Mouse (Mus musculus) hindbrain, embryonic 11.5 days (tissue): Measurements from ENCODE around the gene Fbxw15. TPM values are rescaled to one million over a fixed set of nuclear protein-coding genes. Genes with fewer than 3 reads are reported as not detected.
A peak's percentile ranks its signal among the peaks of the same experiment; 100 is the strongest.
"Not testable (repeated sequence)": the region's sequence is repeated elsewhere in the genome, so short reads cannot be mapped to it uniquely, and the experiment has no call there.

ENCODE experiments used
- ATAC-seq: fragments of 200-750 bp; cut with Nextera tagmentation; 2 replicates; pipeline ENCODE4 v1.8.0; 2017; ENCODE audit warnings: mild to moderate bottlenecking, moderate TSS enrichment, moderate library complexity; ENCODE audit not compliant: low FRiP score
- DNase-seq: peaks from one replicate; pipeline ENCODE4 v3.0.0-alpha.2; 2015; ENCODE audit warnings: low spot score
- H3K27ac ChIP-seq: fragments of 300-500 bp; sonication (generic); 2 replicates; pipeline ENCODE4 v1.5.1; 2014; ENCODE audit warnings: mild to moderate bottlenecking, low read depth, low read length
- H3K27me3 ChIP-seq: fragments of 300-500 bp; sonication (generic); 2 replicates; pipeline ENCODE4 v1.6.1; 2014; ENCODE audit warnings: mild to moderate bottlenecking, low read length, moderate library complexity, mixed read lengths; ENCODE audit not compliant: control insufficient read depth, insufficient read depth
- H3K36me3 ChIP-seq: fragments of 300-500 bp; sonication (generic); 2 replicates; pipeline ENCODE4 v1.6.1; 2014; ENCODE audit warnings: mild to moderate bottlenecking, low read length, moderate library complexity, mixed read lengths; ENCODE audit not compliant: control insufficient read depth, insufficient read depth
- H3K4me1 ChIP-seq: fragments of 300-500 bp; sonication (generic); replicated peaks from 2 replicates; pipeline ENCODE4 v1.6.1; 2014; ENCODE audit warnings: low read length, mixed read lengths; ENCODE audit not compliant: control insufficient read depth, insufficient read depth
- H3K4me2 ChIP-seq: fragments of 300-500 bp; sonication (generic); replicated peaks from 2 replicates; pipeline ENCODE4 v1.6.1; 2014; ENCODE audit warnings: mild to moderate bottlenecking, low read depth, low read length
- H3K4me3 ChIP-seq: fragments of 300-500 bp; sonication (generic); 2 replicates; pipeline ENCODE4 v1.5.1; 2014; ENCODE audit warnings: low read depth, low read length
- H3K9ac ChIP-seq: fragments of 300-500 bp; sonication (generic); 2 replicates; pipeline ENCODE4 v1.6.1; 2014; ENCODE audit warnings: low read depth, low read length
- H3K9me3 ChIP-seq: fragments of 300-500 bp; sonication (generic); 2 replicates; pipeline ENCODE4 v1.6.1; 2016; ENCODE audit warnings: low read length; ENCODE audit not compliant: control insufficient read depth
- WGBS: fragments of 180-500 bp; shearing (Covaris S2); extraction: QIAGEN DNeasy Blood & Tissue Kit; methylation state at CpG from one replicate; pipeline ENCODE4 v1.1.7; 2014; 5-methylcytosine and 5-hydroxymethylcytosine counted together
- polyA plus RNA-seq: library from polyadenylated mRNA; unstranded; fragments of >200 nt; fragmentation: Nextera tagmentation; extraction: Ambion mirVana; gene quantifications from 2 replicates; pipeline ENCODE4 v1.2.1, GENCODE M21; 2014

The Fbxw15 gene
- not detected in 2 replicates for polyA plus RNA-seq

DNA sequence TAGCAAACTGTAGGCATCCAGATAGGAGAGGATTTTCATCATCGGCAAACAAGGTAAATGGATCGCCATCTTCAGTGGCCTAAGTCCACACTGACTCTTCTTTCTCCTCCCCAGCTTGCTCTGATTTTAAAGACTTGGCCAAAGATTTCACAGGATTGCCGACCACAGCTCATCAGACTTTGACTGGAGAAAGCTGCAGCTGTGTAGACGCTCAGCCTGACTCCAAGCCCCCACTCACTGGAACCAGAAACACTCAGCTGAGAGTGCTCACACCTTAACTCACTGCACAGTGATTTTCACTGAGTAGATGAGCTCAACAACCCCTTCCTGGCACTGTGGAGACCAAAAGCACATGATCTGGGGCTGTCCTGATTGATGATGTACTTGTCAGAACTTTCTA lies at the start of gene Fbxw15:
Gene Fbxw15 (minus strand): TSS at position 101 of the 400 bp plus-strand sequence.
- not testable (repeated sequence) for DNase-seq, H3K4me1 ChIP-seq, ATAC-seq, H3K4me3 ChIP-seq, H3K9me3 ChIP-seq, H3K9ac ChIP-seq, H3K36me3 ChIP-seq, H3K27ac ChIP-seq, H3K4me2 ChIP-seq, H3K27me3 ChIP-seq
- 90% methylated on average over 4 of the region's 4 CpGs for WGBS

DNA sequence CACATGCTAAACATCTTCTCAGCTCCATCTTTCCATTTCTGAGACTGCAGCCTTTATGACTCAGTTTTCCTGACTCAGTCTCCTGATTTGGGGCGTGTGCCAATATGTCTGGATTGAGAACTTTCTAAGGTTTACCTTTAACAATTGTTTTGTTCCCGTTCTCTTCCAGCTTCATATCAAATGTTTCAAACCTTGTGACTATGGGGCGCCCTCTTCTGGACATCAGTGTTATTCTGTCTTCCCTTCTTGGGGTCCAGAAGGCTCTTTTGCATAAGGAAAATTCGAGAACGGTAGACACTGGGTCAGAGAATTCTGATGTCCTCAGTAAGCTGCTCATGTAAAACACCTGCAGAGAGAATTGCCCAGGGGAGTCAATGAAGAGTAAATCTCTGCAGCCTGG lies 38.8 kb upstream of the Fbxw15 start:
- not testable (repeated sequence) for ATAC-seq, H3K27me3 ChIP-seq, H3K4me1 ChIP-seq, H3K4me3 ChIP-seq, H3K27ac ChIP-seq, H3K36me3 ChIP-seq, H3K9me3 ChIP-seq, H3K9ac ChIP-seq, H3K4me2 ChIP-seq
- 39% methylated on average over 5 of the region's 5 CpGs for WGBS
- peak; percentile 47 for DNase-seq

DNA sequence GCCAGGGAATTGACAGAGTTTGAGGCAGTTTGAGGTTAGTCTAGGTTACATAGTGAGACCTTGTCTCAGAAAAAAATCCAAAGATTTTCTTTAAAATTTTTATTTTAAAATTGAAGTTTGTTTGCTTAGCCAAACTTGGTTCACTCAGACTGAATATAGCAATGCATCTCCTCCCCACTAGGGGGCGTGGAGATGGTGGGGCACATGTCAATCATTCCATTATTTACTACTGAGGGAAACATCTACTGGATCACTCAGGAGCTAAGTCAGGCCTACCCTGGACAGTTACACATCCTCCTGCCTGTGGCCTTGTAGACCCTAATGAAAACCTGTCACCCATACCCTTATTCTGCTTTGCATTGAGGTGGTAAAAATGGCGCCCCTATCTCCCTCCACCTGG lies 34.1 kb upstream of the Fbxw15 start:
- DNase-seq, H3K27me3 ChIP-seq, H3K27ac ChIP-seq, H3K9ac ChIP-seq, ATAC-seq, H3K9me3 ChIP-seq, H3K4me3 ChIP-seq, H3K4me1 ChIP-seq, H3K36me3 ChIP-seq, H3K4me2 ChIP-seq: not testable (repeated sequence)
- 49% methylated on average over 2 of the region's 2 CpGs for WGBS

DNA sequence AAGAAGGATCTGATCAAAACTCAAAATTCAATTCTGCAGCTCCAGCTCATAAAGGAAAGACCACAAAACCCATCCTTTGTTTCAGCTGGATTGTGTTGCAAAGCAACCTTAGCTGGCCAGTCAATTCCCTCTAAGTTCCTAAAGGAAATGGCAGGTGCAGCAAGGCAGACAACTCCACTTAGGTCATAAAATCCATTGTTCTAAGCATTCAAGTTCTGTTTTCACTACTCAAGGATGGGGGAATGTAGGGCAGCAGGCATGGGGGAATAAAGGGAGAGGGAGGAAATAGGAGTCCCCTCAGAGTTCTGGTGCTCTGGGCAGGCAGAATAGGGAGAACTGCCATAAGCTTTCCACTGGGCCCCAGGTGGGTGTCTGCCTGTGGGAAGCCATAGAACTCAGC lies 29.2 kb upstream of the Fbxw15 start:
- no peaks in the 10 kb centered on the region for H3K9me3 ChIP-seq
- no peak overlapping the region for H3K27ac ChIP-seq
- H3K4me1 ChIP-seq = no peaks in the 10 kb centered on the region
- ATAC-seq (no peak), DNase-seq (no peak)
- H3K4me3 ChIP-seq = no peak overlapping the region
- H3K4me2 ChIP-seq = no peak overlapping the region
- no peaks in the 10 kb centered on the region for H3K27me3 ChIP-seq
- H3K36me3 ChIP-seq = no peaks in the 10 kb centered on the region
- no peak overlapping the region for H3K9ac ChIP-seq

DNA sequence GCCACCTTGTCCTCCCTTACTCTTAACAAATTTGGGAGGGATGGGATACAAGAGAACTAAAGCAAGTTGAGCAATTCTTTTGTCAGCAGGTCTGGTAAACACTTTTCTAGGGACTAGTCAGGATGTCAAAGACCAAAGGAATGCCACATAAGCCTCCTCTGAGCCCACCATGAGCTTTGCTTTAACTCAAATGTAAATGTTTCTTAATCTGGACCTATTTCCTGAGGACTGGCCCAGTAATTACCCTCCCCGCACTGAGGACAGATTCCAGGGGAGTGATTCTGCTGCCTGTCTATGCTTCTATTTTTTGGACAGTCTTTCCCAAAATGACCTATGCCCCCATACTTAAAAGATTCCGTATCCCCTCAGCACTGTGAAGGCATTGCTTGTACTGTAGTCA lies 26.8 kb upstream of the Fbxw15 start:
- Histone ChIP-seq H3K4me3 (no peak overlapping the region), H3K27ac (no peak overlapping the region), H3K4me2 (no peak overlapping the region), H3K36me3 (no peaks in the 10 kb centered on the region), H3K27me3 (no peaks in the 10 kb centered on the region), H3K9ac (no peak overlapping the region), H3K9me3 (no peaks in the 10 kb centered on the region), H3K4me1 (no peaks in the 10 kb centered on the region)
- no peak for DNase-seq
- 87% methylated on average over 2 of the region's 2 CpGs for WGBS
- no peak for ATAC-seq

DNA sequence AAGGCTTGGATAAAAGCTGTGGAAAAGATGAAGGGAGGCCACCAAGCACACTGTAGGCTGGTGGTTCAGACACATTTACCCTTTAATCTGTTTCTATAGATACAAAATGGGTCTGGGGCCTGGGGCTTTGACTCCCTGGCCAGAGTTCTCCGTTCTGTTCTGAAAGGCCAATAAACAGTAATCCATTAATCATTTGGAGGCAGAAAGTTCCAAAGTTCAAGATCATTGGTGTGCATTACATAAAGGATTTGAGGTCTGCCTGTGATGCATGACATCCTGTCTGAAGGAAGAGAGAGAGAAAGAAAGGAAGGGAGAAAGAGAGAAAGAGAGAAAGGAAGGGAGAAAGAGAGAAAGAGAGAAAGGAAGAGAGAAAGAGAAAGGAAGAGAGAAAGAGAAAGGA lies 2.5 kb downstream of the Fbxw15 start:
- Histone ChIP-seq H3K9me3 (no peaks in the 10 kb centered on the region), H3K4me1 (no peaks in the 10 kb centered on the region), H3K9ac (no peak overlapping the region), H3K27me3 (no peaks in the 10 kb centered on the region), H3K4me3 (no peak overlapping the region), H3K36me3 (no peaks in the 10 kb centered on the region), H3K4me2 (no peak overlapping the region), H3K27ac (no peak overlapping the region)
- DNase-seq (no peak), ATAC-seq (no peak)
- WGBS = 77% methylated on average over 1 of the region's 1 CpGs

DNA sequence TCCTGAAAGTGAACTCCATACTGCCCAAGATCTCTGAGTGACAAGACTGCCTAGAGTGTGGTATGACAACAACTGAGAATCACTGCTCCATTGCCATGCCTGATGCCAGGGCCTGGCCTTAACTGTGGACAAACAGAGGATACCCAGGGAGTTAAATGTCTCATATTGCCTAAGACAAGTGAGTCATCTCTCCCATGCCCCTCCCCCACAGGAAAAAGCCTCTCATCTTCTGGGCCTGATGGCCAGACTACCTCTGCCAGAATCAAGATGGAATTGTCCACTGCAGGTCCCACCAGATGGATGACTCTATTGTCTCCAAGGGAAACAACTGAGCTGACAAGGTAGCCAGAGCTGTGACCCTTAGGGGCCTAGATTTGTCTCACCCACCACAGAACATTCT lies 6.0 kb downstream of the Fbxw15 start:
- H3K27me3 ChIP-seq, H3K9me3 ChIP-seq, DNase-seq, H3K36me3 ChIP-seq, ATAC-seq, H3K9ac ChIP-seq, H3K4me2 ChIP-seq, H3K27ac ChIP-seq, H3K4me3 ChIP-seq, H3K4me1 ChIP-seq: not testable (repeated sequence)

DNA sequence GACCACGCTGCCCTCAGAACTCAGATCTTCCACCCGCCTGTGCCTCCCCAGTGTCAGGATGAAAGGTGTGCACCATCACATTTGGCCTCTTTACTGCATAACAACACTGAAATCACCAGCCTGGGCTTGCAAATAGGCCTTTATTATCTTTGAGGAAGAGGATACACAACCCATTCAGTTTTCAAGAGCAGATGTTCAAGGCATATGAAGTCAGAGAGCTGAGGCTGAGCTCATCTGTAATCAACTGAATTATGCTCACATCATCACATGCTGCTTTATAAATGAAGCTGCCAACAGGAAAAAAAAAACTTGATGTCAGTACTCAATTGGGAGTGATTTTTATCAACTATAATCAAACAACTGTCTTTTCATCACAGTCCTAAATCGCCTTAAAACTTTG lies 15.6 kb downstream of the Fbxw15 start:
- ATAC-seq = no peak
- H3K27ac ChIP-seq = no peak overlapping the region
- no peak overlapping the region for H3K4me2 ChIP-seq
- WGBS = 79% methylated on average over 3 of the region's 3 CpGs
- H3K4me1 ChIP-seq = no peaks in the 10 kb centered on the region
- no peak overlapping the region for H3K4me3 ChIP-seq
- no peaks in the 10 kb centered on the region for H3K9me3 ChIP-seq
- H3K36me3 ChIP-seq = no peaks in the 10 kb centered on the region
- H3K27me3 ChIP-seq = no peaks in the 10 kb centered on the region
- no peak overlapping the region for H3K9ac ChIP-seq
- no peak for DNase-seq

DNA sequence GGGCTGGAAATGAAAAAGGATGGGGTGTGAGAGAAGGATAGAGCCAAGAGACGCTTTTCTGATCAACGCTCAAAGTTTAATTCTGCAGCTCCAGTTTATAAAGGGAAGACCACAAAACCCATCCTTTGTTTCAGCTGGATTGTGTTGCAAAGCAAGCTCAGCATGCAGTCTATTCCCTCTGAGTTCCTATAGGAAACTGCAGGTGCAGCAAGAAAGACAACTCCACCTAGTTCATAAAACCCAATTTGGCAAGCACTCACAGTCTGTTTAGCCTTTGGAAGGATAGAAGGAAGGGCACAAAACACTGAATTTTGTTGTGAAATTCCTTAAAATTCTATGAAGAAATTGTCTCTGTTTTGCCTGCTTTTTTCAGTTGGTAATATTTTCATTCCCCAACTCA lies 18.4 kb downstream of the Fbxw15 start:
- DNase-seq, H3K9me3 ChIP-seq, H3K4me2 ChIP-seq, H3K9ac ChIP-seq, H3K4me1 ChIP-seq, H3K4me3 ChIP-seq, H3K36me3 ChIP-seq, ATAC-seq, H3K27ac ChIP-seq, H3K27me3 ChIP-seq: not testable (repeated sequence)
- 16% methylated on average over 2 of the region's 2 CpGs for WGBS
